Mouse (Mus musculus) MEL (cell line): ENCODE results near the gene Uqcrh. TPM values are rescaled to one million over a fixed set of nuclear protein-coding genes. Genes with fewer than 3 reads are reported as not detected.

Experiments
- DNase-seq: peaks from one replicate; pipeline ENCODE4 v3.0.0; 2011; ENCODE audit warnings: low read depth, low spot score
- H3K27ac ChIP-seq: 2 replicates; pipeline ENCODE4 v1.5.1; 2012; ENCODE audit warnings: low read depth, mild to moderate bottlenecking, control low read depth, low read length, moderate library complexity; ENCODE audit not compliant: control insufficient read depth
- H3K27me3 ChIP-seq, 2 experiments: fragments of 150-350 bp in 1 of 2; sonication (generic) in 1 of 2; 2 replicates each; pipeline ENCODE4 v1.6.1; 2012; ENCODE audit warnings: low read length in 2 of 2, mild to moderate bottlenecking in 2 of 2, improper control_type of control experiment in 1 of 2, moderate library complexity in 1 of 2; ENCODE audit not compliant: insufficient read depth in 2 of 2, control insufficient read depth in 1 of 2
- H3K36me3 ChIP-seq, 2 experiments: 2 replicates each; pipeline ENCODE4 v1.6.1; 2012 to 2014; ENCODE audit warnings: low read length in 2 of 2, improper control_type of control experiment in 1 of 2, inconsistent platforms in 1 of 2, mild to moderate bottlenecking in 1 of 2; ENCODE audit not compliant: insufficient read depth in 2 of 2, control insufficient read depth in 1 of 2
- H3K4me1 ChIP-seq, 2 experiments: fragments of 150-350 bp in 1 of 2; sonication (generic) in 1 of 2; 2 replicates each; pipeline ENCODE4 v1.6.1; 2012; ENCODE audit warnings: low read length in 2 of 2, improper control_type of control experiment in 1 of 2, mild to moderate bottlenecking in 1 of 2; ENCODE audit not compliant: insufficient read depth in 2 of 2, control insufficient read depth in 1 of 2
- H3K4me3 ChIP-seq, 2 experiments: fragments of 150-350 bp in 1 of 2; sonication (generic) in 1 of 2; 2 replicates each; pipeline ENCODE4 v1.5.1; 2012; ENCODE audit warnings: low read depth in 2 of 2, low read length in 2 of 2, mild to moderate bottlenecking in 2 of 2, moderate library complexity in 2 of 2, control low read depth in 1 of 2, improper control_type of control experiment in 1 of 2; ENCODE audit not compliant: control insufficient read depth in 1 of 2, insufficient read depth in 1 of 2
- H3K79me2 ChIP-seq: 2 replicates; pipeline ENCODE4 v1.6.1; 2012; ENCODE audit warnings: mild to moderate bottlenecking, low read length, moderate library complexity; ENCODE audit not compliant: control insufficient read depth, poor library complexity, insufficient read depth
- H3K9ac ChIP-seq: 2 replicates; pipeline ENCODE4 v1.6.1; 2012; ENCODE audit warnings: low read depth, mild to moderate bottlenecking, control low read depth, low read length, moderate library complexity; ENCODE audit not compliant: control insufficient read depth, poor library complexity, severe bottlenecking
- H3K9me3 ChIP-seq: fragments of 150-350 bp; sonication (generic); replicated peaks from 2 replicates; pipeline ENCODE4 v1.6.1; 2012; ENCODE audit warnings: mild to moderate bottlenecking, low read length, improper control_type of control experiment, moderate library complexity; ENCODE audit not compliant: insufficient read depth
- CHD2 ChIP-seq: IDR thresholded peaks from 2 replicates; pipeline ENCODE4 v1.6.1; 2011; ENCODE audit warnings: low read length, improper control_type of control experiment
- CTCF ChIP-seq, 3 experiments: IDR thresholded peaks in 2 of 3; conservative IDR thresholded peaks in 1 of 3; 2 replicates each; pipeline ENCODE4 v1.5.1; 2011 to 2012; ENCODE audit warnings: low read length in 3 of 3, low read depth in 2 of 3, mild to moderate bottlenecking in 2 of 3, improper control_type of control experiment in 1 of 3, inconsistent platforms in 1 of 3, mixed read lengths in 1 of 3, moderate library complexity in 1 of 3; ENCODE audit not compliant: control insufficient read depth in 1 of 3, insufficient read depth in 1 of 3, poor library complexity in 1 of 3, severe bottlenecking in 1 of 3
- EP300 ChIP-seq, 2 experiments: IDR thresholded peaks; 2 replicates each; pipeline ENCODE4 v1.6.1; 2011; ENCODE audit warnings: improper control_type of control experiment in 2 of 2, low read length in 2 of 2, low read depth in 1 of 2, mild to moderate bottlenecking in 1 of 2
- ETS1 ChIP-seq: IDR thresholded peaks from 2 replicates; pipeline ENCODE4 v1.6.1; 2012; ENCODE audit warnings: low read depth, mild to moderate bottlenecking, inconsistent platforms, low read length, improper control_type of control experiment, moderate library complexity
- GABPA ChIP-seq: IDR thresholded peaks from 2 replicates; pipeline ENCODE4 v1.6.1; 2012; ENCODE audit warnings: low read depth, mild to moderate bottlenecking, inconsistent platforms, low read length, improper control_type of control experiment, moderate library complexity
- GATA1 ChIP-seq: IDR thresholded peaks from 2 replicates; pipeline ENCODE4 v1.6.1; 2011; ENCODE audit warnings: low read depth, low read length, improper control_type of control experiment
- MAFK ChIP-seq: IDR thresholded peaks from 2 replicates; pipeline ENCODE4 v1.6.1; 2011; ENCODE audit warnings: low read depth, mild to moderate bottlenecking, low read length, improper control_type of control experiment, borderline replicate concordance
- MYC ChIP-seq: IDR thresholded peaks from 2 replicates; pipeline ENCODE4 v1.6.1; 2011; ENCODE audit warnings: low read depth, mild to moderate bottlenecking, low read length, improper control_type of control experiment, moderate library complexity
- NRF1 ChIP-seq: IDR thresholded peaks from 2 replicates; pipeline ENCODE4 v1.6.1; 2014; ENCODE audit warnings: low read depth, mild to moderate bottlenecking, inconsistent platforms, low read length, improper control_type of control experiment, moderate library complexity; ENCODE audit not compliant: poor library complexity, insufficient read depth, severe bottlenecking
- RAD21 ChIP-seq: IDR thresholded peaks from 2 replicates; pipeline ENCODE4 v1.6.1; 2011; ENCODE audit warnings: mild to moderate bottlenecking, low read depth, low read length, improper control_type of control experiment
- RCOR1 ChIP-seq: IDR thresholded peaks from 2 replicates; pipeline ENCODE4 v1.6.1; 2012; ENCODE audit warnings: low read depth, mild to moderate bottlenecking, inconsistent platforms, low read length, improper control_type of control experiment
- SIN3A ChIP-seq: IDR thresholded peaks from 2 replicates; pipeline ENCODE4 v1.6.1; 2012; ENCODE audit warnings: low read length, improper control_type of control experiment, inconsistent platforms
- TBP ChIP-seq: IDR thresholded peaks from 2 replicates; pipeline ENCODE4 v1.8.0; 2011; ENCODE audit warnings: low read depth, low read length, improper control_type of control experiment
- TCF12 ChIP-seq: IDR thresholded peaks from 2 replicates; pipeline ENCODE4 v1.6.1; 2014; ENCODE audit warnings: low read depth, mild to moderate bottlenecking, inconsistent platforms, low read length, improper control_type of control experiment, moderate library complexity
- ZMIZ1 ChIP-seq: IDR thresholded peaks from 2 replicates; pipeline ENCODE4 v1.6.1; 2012; ENCODE audit warnings: low read depth, mild to moderate bottlenecking, inconsistent platforms, low read length, improper control_type of control experiment, moderate library complexity
- ZNF384 ChIP-seq: IDR thresholded peaks from 2 replicates; pipeline ENCODE4 v1.6.1; 2012; ENCODE audit warnings: low read depth, mild to moderate bottlenecking, inconsistent platforms, low read length, improper control_type of control experiment
- polyA plus RNA-seq, 2 experiments: library from polyadenylated mRNA; stranded (reverse) in 1 of 2; unstranded in 1 of 2; fragments of >175 nt in 1 of 2; fragments of >200 nt in 1 of 2; gene quantifications; 2 replicates each; pipeline versions ENCODE4 v1.2.1 to v1.2.4; 2012; ENCODE audit warnings: low replicate concordance in 2 of 2, low read depth in 1 of 2; ENCODE audit not compliant: insufficient read length in 2 of 2, insufficient read depth in 1 of 2, missing spikeins in 1 of 2
- total RNA-seq: library from RNA; depleted of rRNA; stranded (reverse); fragments of 300-350 nt; gene quantifications from 2 replicates; pipeline ENCODE4 v1.2.3, GENCODE M21; 2012

Gene Uqcrh
- total and polyA plus RNA-seq, 3 experiments: 392 to 529 (median 414) TPM

DNA sequence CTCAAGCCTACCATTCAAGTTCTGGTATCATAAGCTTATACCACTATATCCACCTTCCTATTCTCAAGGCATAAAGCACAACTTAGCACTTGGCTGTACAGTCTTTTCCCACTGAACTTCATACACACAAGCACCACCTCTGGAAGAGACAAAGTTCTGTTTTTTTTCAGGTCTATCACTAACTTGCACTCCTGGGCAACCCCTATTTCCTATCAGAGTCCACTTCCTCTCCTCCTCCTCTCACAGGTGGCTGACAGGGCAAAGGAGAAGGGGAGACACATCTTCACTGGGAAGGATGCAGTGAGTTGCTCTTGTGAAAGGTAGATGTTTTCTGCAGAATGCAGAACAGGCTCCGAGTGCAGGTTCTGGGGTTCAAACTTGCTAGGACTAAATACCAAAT, 27.2 kb downstream of the Uqcrh start:
- peak; percentile 35 for DNase-seq
- H3K4me1 ChIP-seq: peaks cover 24% of the 10 kb centered on the region in 2 experiments
- H3K9me3 ChIP-seq: no peaks in the 10 kb centered on the region
- no peak overlapping the region for H3K27ac ChIP-seq
- no peaks in the 10 kb centered on the region for H3K27me3 ChIP-seq
- H3K4me3 ChIP-seq: no peak overlapping the region
- peaks cover 0 to 23% of the 10 kb centered on the region in 2 experiments; a peak in 2 of 4 replicates for H3K36me3 ChIP-seq
- no peaks in the 10 kb centered on the region for H3K79me2 ChIP-seq
- no peak overlapping the region for H3K9ac ChIP-seq
- TF ChIP-seq NRF1 (no peak), EP300 (IDR thresholded peaks at IDR 0.05; ENCODE audit: low read depth in 1 of 2, low read length in 2 of 2) (peak; percentile 55 to 65; a peak in 3 of 4 replicates), ZNF384 (peak; percentile 67), GATA1 (peak; percentile 17; the same call in 1 of the 2 replicates), ETS1 (peak; percentile 25; the same call in 1 of the 2 replicates), RCOR1 (0 out of 2 replicates have a peak, but pooled peaks have one; percentile 8), MYC (no peak), RAD21 (no peak), TCF12 (peak; percentile 61), ZMIZ1 (no peak), TBP (no peak), CTCF (IDR thresholded peaks at IDR 0.05 in 2 of 3, conservative IDR thresholded peaks at IDR 0.05 in 1 of 3; ENCODE audit: control insufficient read depth in 1 of 3, insufficient read depth in 1 of 3, low read depth in 2 of 3, low read length in 3 of 3, poor library complexity in 1 of 3, severe bottlenecking in 1 of 3) (no peak), GABPA (no peak)

DNA sequence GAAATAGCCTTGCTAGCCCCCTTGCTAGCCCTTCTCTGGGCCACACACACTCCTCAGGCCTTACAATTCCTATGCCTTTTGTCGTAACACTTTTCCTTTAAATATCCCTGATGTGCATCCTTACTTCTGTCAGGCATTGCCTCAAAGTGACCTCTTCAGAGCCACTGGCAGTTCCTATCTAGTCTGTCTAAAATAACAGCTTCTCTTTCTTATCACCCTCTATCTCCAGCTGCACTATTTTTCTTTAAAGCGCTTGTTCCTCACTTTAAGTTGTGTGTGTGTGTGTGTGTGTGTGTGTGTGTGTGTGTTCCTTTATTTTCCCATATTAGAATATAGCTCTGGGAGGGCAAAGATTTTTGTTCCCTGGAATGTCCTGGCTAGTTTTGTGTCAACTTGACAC, 28.3 kb downstream of the Uqcrh start:
- no peaks in the 10 kb centered on the region for H3K27me3 ChIP-seq
- TF ChIP-seq TCF12 (peak; percentile 58; the same call in 1 of the 2 replicates), MAFK (no peak), CHD2 (no peak), RAD21 (no peak), ETS1 (peak; percentile 81), SIN3A (peak; percentile 55; the same call in 1 of the 2 replicates), GATA1 (peak; percentile 59), EP300 (IDR thresholded peaks at IDR 0.05; ENCODE audit: low read depth in 1 of 2, low read length in 2 of 2) (peak in 1 of 2 experiments; percentile 48; a peak in 1 of 4 replicates)
- no peak overlapping the region for H3K4me3 ChIP-seq
- peaks cover 18 to 24% of the 10 kb centered on the region in 2 experiments for H3K4me1 ChIP-seq
- H3K36me3 ChIP-seq: peaks cover 0 to 23% of the 10 kb centered on the region in 2 experiments; a peak in 2 of 4 replicates
- no peak overlapping the region for H3K9ac ChIP-seq
- no peaks in the 10 kb centered on the region for H3K9me3 ChIP-seq
- H3K27ac ChIP-seq: no peak overlapping the region
- no peaks in the 10 kb centered on the region for H3K79me2 ChIP-seq
- DNase-seq: no peak
